Mouse (Mus musculus) left cerebral cortex, postnatal 36 days (tissue): ENCODE data around the gene Prelid1. TPM values are rescaled to one million over a fixed set of nuclear protein-coding genes. Genes with fewer than 3 reads are reported as not detected.

Experiments used
- total RNA-seq, 2 experiments: library from RNA; stranded (reverse); gene quantifications; 2 replicates each; pipeline ENCODE4 v1.2.3; 2021

Gene Prelid1
- total RNA-seq, 2 experiments from 2014 or later: 159 to 185 TPM

Other genes starting within 250 kb of the Prelid1 start
- 10 to 100 TPM; 16.6 to 22.2 TPM for gene Uimc1, start 220.2 kb upstream of the Prelid1 start, total RNA-seq
- gene Zfp346, start 215.2 kb upstream of the Prelid1 start, total RNA-seq: 10 to 100 TPM; 39.0 to 47.3 TPM
- gene Gm17617, start 187.0 kb upstream of the Prelid1 start, total RNA-seq: not detected
- under 1 TPM; 0.18 to 0.30 TPM for gene Fgfr4, start 167.9 kb upstream of the Prelid1 start, total RNA-seq
- gene Nsd1, start 110.7 kb upstream of the Prelid1 start, total RNA-seq: 100 to 1,000 TPM; 105 to 134 TPM
- gene Rab24, start 1.4 kb downstream of the Prelid1 start, total RNA-seq: 10 to 100 TPM; 80.9 to 86.8 TPM
- gene Mxd3, start 9.3 kb downstream of the Prelid1 start, total RNA-seq: 1 to 10 TPM; 1.4 to 2.5 TPM
- 10 to 100 TPM; 54.9 to 61.3 TPM for gene Lman2, start 42.3 kb downstream of the Prelid1 start, total RNA-seq
- gene Rgs14, start 49.2 kb downstream of the Prelid1 start, total RNA-seq: 10 to 100 TPM; 52.3 to 53.7 TPM
- under 1 TPM; 0.48 to 0.54 TPM for gene Slc34a1, start 77.7 kb downstream of the Prelid1 start, total RNA-seq
- gene Pfn3, start 94.7 kb downstream of the Prelid1 start, total RNA-seq: not detected
- under 1 TPM; 0.79 to 0.84 TPM for gene F12, start 106.3 kb downstream of the Prelid1 start, total RNA-seq
- gene Grk6, start 124.6 kb downstream of the Prelid1 start, total RNA-seq: 10 to 100 TPM; 63.4 to 65.2 TPM
- gene Prr7, start 143.8 kb downstream of the Prelid1 start, total RNA-seq: 10 to 100 TPM; 81.8 to 82.1 TPM
- gene Dbn1, start 167.6 kb downstream of the Prelid1 start, total RNA-seq: 100 to 1,000 TPM; 247 to 314 TPM
- gene Pdlim7, start 193.2 kb downstream of the Prelid1 start, total RNA-seq: 100 to 1,000 TPM in 1 of 2 experiments, 10 to 100 TPM in 1; 82.1 to 101 TPM
- 10 to 100 TPM in 1 of 2 experiments, 1 to 10 TPM in 1; 5.5 to 14.0 TPM for gene Dok3, start 208.8 kb downstream of the Prelid1 start, total RNA-seq
- 10 to 100 TPM; 53.1 to 63.9 TPM for gene Ddx41, start 216.2 kb downstream of the Prelid1 start, total RNA-seq